Mouse (Mus musculus) layer of hippocampus, postnatal 36 days (tissue): ENCODE data around the gene Ccdc125. TPM values are rescaled to one million over a fixed set of nuclear protein-coding genes. Genes with fewer than 3 reads are reported as not detected.
"Not testable (repeated sequence)": the region's sequence is repeated elsewhere in the genome, so short reads cannot be mapped to it uniquely, and the experiment has no call there.

Source experiments
- DNase-seq, 2 experiments: peaks; one replicate each; pipeline ENCODE4 v3.0.0; 2022
- total RNA-seq, 2 experiments: library from RNA; stranded (reverse); gene quantifications; 2 replicates each; pipeline ENCODE4 v1.2.3; 2021

Gene Ccdc125
- total RNA-seq, 2 experiments from 2014 or later, result 0.15 to 0.17 TPM

- DNase-seq, result no peak
Measured at GRCm38 (mm10) chr13:100721656-100722055, 52.1 kb downstream of the Ccdc125 start.

GRCm38 (mm10) chr13:100724051-100724754 is 54.7 kb downstream of the Ccdc125 start:
- no peak for DNase-seq

- no peak for DNase-seq
Measured at GRCm38 (mm10) chr13:100725194-100725593, 55.7 kb downstream of the Ccdc125 start.

GRCm38 (mm10) chr13:100728086-100728485 is 58.6 kb downstream of the Ccdc125 start:
- DNase-seq, result no peak

- not testable (repeated sequence) for DNase-seq
Measured at GRCm38 (mm10) chr13:100728530-100728929, 59.0 kb downstream of the Ccdc125 start.

- no peak for DNase-seq
Measured at GRCm38 (mm10) chr13:100730153-100730860, 60.8 kb downstream of the Ccdc125 start.

GRCm38 (mm10) chr13:100730861-100731176 is 61.3 kb downstream of the Ccdc125 start, which contains the start of gene Cdk7:
Gene Cdk7, minus strand, starts transcription at chr13:100730939.
- peak; percentile 91 to 93 for DNase-seq

- not testable (repeated sequence) for DNase-seq
Measured at GRCm38 (mm10) chr13:100731462-100732046, 62.0 kb downstream of the Ccdc125 start.

GRCm38 (mm10) chr13:100732756-100733155 is 63.2 kb downstream of the Ccdc125 start:
- DNase-seq, result no peak

GRCm38 (mm10) chr13:100742831-100743230 is 73.3 kb downstream of the Ccdc125 start:
- DNase-seq, result no peak

DNA sequence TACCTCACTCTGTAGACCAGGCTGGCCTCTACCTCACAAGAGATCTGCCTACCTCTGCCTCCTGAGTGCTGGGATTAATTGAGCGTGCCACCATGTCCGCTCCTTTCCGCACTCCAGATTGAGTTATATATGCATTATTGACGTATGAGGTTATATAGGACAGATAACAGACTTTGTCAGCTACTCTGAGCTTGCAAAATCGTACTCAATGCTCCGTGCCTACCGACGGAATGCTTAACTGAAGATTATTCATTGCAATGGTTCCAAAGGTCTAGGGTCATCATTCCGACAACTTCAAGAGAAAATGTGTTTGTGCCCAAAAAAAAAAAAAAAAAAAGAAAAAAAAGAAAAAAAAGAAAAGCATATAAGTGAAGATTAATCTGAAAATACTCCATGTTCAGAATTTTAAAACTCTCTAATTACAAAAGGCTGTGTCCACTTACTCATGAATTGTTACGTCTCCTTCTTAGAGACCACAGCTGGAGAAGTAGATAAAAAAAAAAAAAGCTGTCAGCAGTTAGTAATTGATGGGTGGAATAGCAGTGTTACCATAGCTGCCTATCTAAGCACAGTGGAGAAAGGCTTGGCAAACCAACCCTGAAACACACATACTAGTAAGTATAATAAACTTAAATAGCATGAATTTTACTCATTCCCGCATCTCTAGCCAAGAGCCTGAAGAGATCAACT is 74.0 kb downstream of the Ccdc125 start:
- no peak for DNase-seq

GRCm38 (mm10) chr13:100744036-100744744 is 74.7 kb downstream of the Ccdc125 start, which contains the start of gene Mrps36:
Gene Mrps36, minus strand, starts transcription at chr13:100744659.
- peak; percentile 89 to 90 for DNase-seq

DNA sequence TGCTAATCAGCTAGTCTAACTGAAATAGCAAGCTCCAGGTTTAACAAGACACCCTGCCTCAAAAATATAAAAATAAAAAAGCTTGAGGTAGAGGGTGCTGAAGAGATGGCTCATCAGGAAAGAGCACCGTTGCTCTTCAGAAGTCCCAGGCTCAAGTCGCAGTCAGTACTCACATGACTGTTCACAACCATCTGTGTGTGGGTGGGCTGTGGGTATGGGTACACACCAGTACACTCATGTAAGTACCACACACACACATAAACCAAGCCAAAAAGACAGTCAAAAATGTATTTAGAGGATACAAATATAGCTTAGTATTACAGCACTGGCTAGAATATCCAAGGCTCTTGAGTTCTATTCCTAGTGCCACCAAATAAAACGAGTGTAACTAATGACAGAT is 76.6 kb downstream of the Ccdc125 start:
- peak; percentile 28 for DNase-seq

Other genes with a start within 250 kb of the Ccdc125 start
- under 1 TPM; 0.12 to 0.13 TPM for gene Naip1, start 216.8 kb upstream of the Ccdc125 start, total RNA-seq
- 10 to 100 TPM; 54.7 to 62.9 TPM for gene Gtf2h2, start 177.1 kb upstream of the Ccdc125 start, total RNA-seq
- gene Ocln, start 117.0 kb upstream of the Ccdc125 start, total RNA-seq, result 10 to 100 TPM; 13.1 to 13.4 TPM
- gene Marveld2, start 52.7 kb upstream of the Ccdc125 start, total RNA-seq, result 1 to 10 TPM; 1.0 to 1.2 TPM
- 10 to 100 TPM; 84.9 to 86.4 TPM for gene Ak6, start 18.7 kb upstream of the Ccdc125 start, total RNA-seq
- 10 to 100 TPM; 14.9 to 17.1 TPM for gene Rad17, start 18.7 kb upstream of the Ccdc125 start, total RNA-seq
- 10 to 100 TPM; 23.1 to 23.9 TPM for gene Taf9, start 18.1 kb upstream of the Ccdc125 start, total RNA-seq
- 10 to 100 TPM; 38.5 to 39.5 TPM for gene Cdk7, start 61.2 kb downstream of the Ccdc125 start, total RNA-seq
- 10 to 100 TPM; 54.1 to 54.4 TPM for gene Mrps36, start 74.9 kb downstream of the Ccdc125 start, total RNA-seq
- under 1 TPM in 1 of 2 experiments, not detected in 1; 0.57 TPM for gene Cenph, start 106.2 kb downstream of the Ccdc125 start, total RNA-seq
- gene Ccnb1, start 116.9 kb downstream of the Ccdc125 start, total RNA-seq, result 1 to 10 TPM; 1.1 to 1.2 TPM
- gene Slc30a5, start 163.7 kb downstream of the Ccdc125 start, total RNA-seq, result 10 to 100 TPM; 39.9 to 40.7 TPM